11 mouse cellular contexts compared by ENCODE assay signal in genomic region chr3:58135607-58136365, GRCm38 (mm10).
DNase-seq lines count a peak whose midpoint lies in the region; ATAC-seq and TF ChIP-seq lines count a peak whose summit lies in the region.
"Had no signal": no experiment of that assay in that cellular context is flagged by ENCODE, and none has a peak within 500 bp of the region (broad histone marks: within the 10 kb centered on the region; RNA-seq: fewer than 3 reads in every experiment).

No protein-coding gene starts in this region.

- H3K9ac ChIP-seq in forebrain, embryonic 12.5 days = no peak overlapping the region
- no peak overlapping the region for H3K9ac ChIP-seq in midbrain, embryonic 16.5 days (ENCODE audit: low read depth, low read length)
- H3K9ac ChIP-seq: kidney, embryonic 15.5 days had no signal

- H3K9me3 ChIP-seq in forebrain, embryonic 12.5 days = no peaks in the 10 kb centered on the region
- no peaks in the 10 kb centered on the region for H3K9me3 ChIP-seq in midbrain, embryonic 16.5 days (replicated peaks; ENCODE audit: control insufficient read depth, low read length, poor library complexity, severe bottlenecking)
- H3K9me3 ChIP-seq: kidney, embryonic 15.5 days had no signal

- H3K27me3 ChIP-seq in forebrain, embryonic 12.5 days = no peaks in the 10 kb centered on the region
- H3K27me3 ChIP-seq in midbrain, embryonic 16.5 days (ENCODE audit: control insufficient read depth, insufficient read depth, low read depth, low read length) = no peaks in the 10 kb centered on the region
- H3K27me3 ChIP-seq: kidney, embryonic 15.5 days had no signal

- H3K27ac ChIP-seq in forebrain, embryonic 12.5 days = no peak overlapping the region
- no peak overlapping the region for H3K27ac ChIP-seq in midbrain, embryonic 16.5 days (ENCODE audit: low read length)
- H3K27ac ChIP-seq in layer of hippocampus, adult 2 months = no peak overlapping the region
- H3K27ac ChIP-seq: kidney, embryonic 15.5 days had no signal

- peak; percentile 18 for DNase-seq in kidney, postnatal 14 days
- no peak for DNase-seq in kidney, adult 9 months
- DNase-seq in ZHBTc4 (ENCODE audit: low read depth, low spot score) = peak; percentile 50
- no peak for DNase-seq in layer of hippocampus, adult 2 months (ENCODE audit: low spot score in 2 of 2)
- DNase-seq in heart, postnatal 10 days = no peak
- DNase-seq: gastrocnemius, postnatal 25 days; thymus, postnatal 14 days had no signal

- no peak overlapping the region for H3K4me3 ChIP-seq in forebrain, embryonic 12.5 days (replicated peaks)
- H3K4me3 ChIP-seq in midbrain, embryonic 16.5 days (ENCODE audit: low read depth, low read length) = no peak overlapping the region
- H3K4me3 ChIP-seq in layer of hippocampus, adult 2 months = no peak overlapping the region
- H3K4me3 ChIP-seq: kidney, embryonic 15.5 days had no signal

- H3K4me2 ChIP-seq in forebrain, embryonic 12.5 days = no peak overlapping the region
- no peak overlapping the region for H3K4me2 ChIP-seq in midbrain, embryonic 16.5 days (ENCODE audit: low read length)
- H3K4me2 ChIP-seq: kidney, embryonic 15.5 days had no signal

- TF ChIP-seq CTCF in layer of hippocampus, adult 2 months (conservative IDR thresholded peaks at IDR 0.05) = no peak

- peaks cover 7% of the 10 kb centered on the region for H3K4me1 ChIP-seq in forebrain, embryonic 12.5 days
- no peaks in the 10 kb centered on the region for H3K4me1 ChIP-seq in midbrain, embryonic 16.5 days (ENCODE audit: control insufficient read depth, insufficient read depth, low read length)
- H3K4me1 ChIP-seq: kidney, embryonic 15.5 days had no signal

- intact Hi-C loops in heart, postnatal 10 days (cut with DNase I) = no loop called here

- peak; percentile 88 for ATAC-seq in forebrain, embryonic 12.5 days (ENCODE audit: low FRiP score)
- 0 out of 2 replicates have a peak, but pooled peaks have one; percentile 36 for ATAC-seq in midbrain, embryonic 16.5 days
- no peak for ATAC-seq in granulocyte monocyte progenitor cell, adult 5-6 weeks (replicated peaks; ENCODE audit: poor library complexity, severe bottlenecking)

- no peaks in the 10 kb centered on the region for H3K36me3 ChIP-seq in forebrain, embryonic 12.5 days (replicated peaks)
- no peaks in the 10 kb centered on the region for H3K36me3 ChIP-seq in midbrain, embryonic 16.5 days (ENCODE audit: control insufficient read depth, insufficient read depth, low read length)
- H3K36me3 ChIP-seq: kidney, embryonic 15.5 days had no signal

- WGBS in forebrain, embryonic 12.5 days = 20% methylated on average over 10 of the region's 10 CpGs
- WGBS in midbrain, embryonic 16.5 days = 22% methylated on average over 10 of the region's 10 CpGs

Comparison
In these comparisons a context has a peak if more than half of its experiments do, and no peak if none do; other contexts are left out.
1. DNase-seq: peak in kidney, postnatal 14 days (single experiment) and ZHBTc4 (single experiment); none in kidney, adult 9 months (single experiment), layer of hippocampus, adult 2 months (0 of 2) and heart, postnatal 10 days (0 of 2).